Mouse (Mus musculus) heart, adult 2 months (tissue): Measurements from ENCODE around the gene Cacna1d.

Source experiments
- CTCF ChIP-seq: fragments of 200-600 bp; IDR thresholded peaks from 2 replicates; pipeline ENCODE4 v1.8.1; 2022; ENCODE audit warnings: antibody characterized with exemption, mild to moderate bottlenecking, moderate library complexity
- POLR2A ChIP-seq: fragments of 200-500 bp; IDR thresholded peaks from 2 replicates; pipeline ENCODE4 v1.6.1; 2011; ENCODE audit warnings: mild to moderate bottlenecking, low read depth, low read length, control low read depth; ENCODE audit not compliant: insufficient read depth

- no peak for TF ChIP-seq CTCF
- no peak for TF ChIP-seq POLR2A
Observed at GRCm38 (mm10) chr14:30135351-30135750, 355.9 kb downstream of the Cacna1d start.
